Mouse (Mus musculus) MEL (cell line): ENCODE data around the gene Ccdc88c.

ENCODE experiments used
- CTCF ChIP-seq, 3 experiments: IDR thresholded peaks in 2 of 3; conservative IDR thresholded peaks in 1 of 3; 2 replicates each; pipeline ENCODE4 v1.5.1; 2011 to 2012; ENCODE audit warnings: low read length in 3 of 3, low read depth in 2 of 3, mild to moderate bottlenecking in 2 of 3, improper control_type of control experiment in 1 of 3, inconsistent platforms in 1 of 3, mixed read lengths in 1 of 3, moderate library complexity in 1 of 3; ENCODE audit not compliant: control insufficient read depth in 1 of 3, insufficient read depth in 1 of 3, poor library complexity in 1 of 3, severe bottlenecking in 1 of 3
- EP300 ChIP-seq, 2 experiments: IDR thresholded peaks; 2 replicates each; pipeline ENCODE4 v1.6.1; 2011; ENCODE audit warnings: improper control_type of control experiment in 2 of 2, low read length in 2 of 2, low read depth in 1 of 2, mild to moderate bottlenecking in 1 of 2
- POLR2A ChIP-seq, 2 experiments: IDR thresholded peaks; 2 replicates each; pipeline ENCODE4 v1.6.1; 2011 to 2012; ENCODE audit warnings: low read length in 2 of 2, mild to moderate bottlenecking in 2 of 2, control low read depth in 1 of 2, improper control_type of control experiment in 1 of 2, low read depth in 1 of 2, moderate library complexity in 1 of 2; ENCODE audit not compliant: control insufficient read depth in 1 of 2, insufficient read depth in 1 of 2, poor library complexity in 1 of 2
- POLR2AphosphoS2 ChIP-seq: IDR thresholded peaks from 2 replicates; pipeline ENCODE4 v1.6.1; 2011; ENCODE audit warnings: low read length, improper control_type of control experiment
- TBP ChIP-seq: IDR thresholded peaks from 2 replicates; pipeline ENCODE4 v1.8.0; 2011; ENCODE audit warnings: low read depth, low read length, improper control_type of control experiment
- USF1 ChIP-seq: IDR thresholded peaks from 2 replicates; pipeline ENCODE4 v1.6.1; 2014; ENCODE audit warnings: low read depth, mild to moderate bottlenecking, inconsistent platforms, low read length, improper control_type of control experiment, moderate library complexity

DNA sequence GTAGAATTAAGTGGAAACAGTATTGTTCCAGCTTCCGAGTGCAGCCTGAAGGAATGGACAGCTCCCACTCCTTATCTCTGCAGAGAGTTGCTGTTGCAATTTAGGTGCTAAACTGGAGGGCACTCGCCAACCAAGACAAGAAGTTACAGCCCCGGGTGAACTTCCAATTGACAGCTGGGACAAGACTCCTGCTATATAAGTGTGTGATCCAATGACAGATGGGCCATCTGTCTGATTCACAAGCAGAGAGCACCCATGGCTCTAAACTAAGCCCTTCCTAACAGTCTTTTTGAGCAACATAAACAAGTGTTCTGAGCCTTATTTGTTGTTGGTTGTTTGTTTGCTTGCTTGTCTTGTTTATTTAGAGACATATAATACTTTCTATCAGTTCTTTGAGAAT, 132.2 kb downstream of the Ccdc88c start:
- no peak for TF ChIP-seq EP300 (IDR thresholded peaks at IDR 0.05; ENCODE audit: low read depth in 1 of 2, low read length in 2 of 2)
- TF ChIP-seq CTCF (IDR thresholded peaks at IDR 0.05 in 2 of 3, conservative IDR thresholded peaks at IDR 0.05 in 1 of 3; ENCODE audit: control insufficient read depth in 1 of 3, insufficient read depth in 1 of 3, low read depth in 2 of 3, low read length in 3 of 3, poor library complexity in 1 of 3, severe bottlenecking in 1 of 3): no peak
- TF ChIP-seq POLR2AphosphoS2: no peak
- TF ChIP-seq POLR2A (IDR thresholded peaks at IDR 0.05; ENCODE audit: control insufficient read depth in 1 of 2, insufficient read depth in 1 of 2, low read depth in 1 of 2, low read length in 2 of 2, poor library complexity in 1 of 2): no peak
- TF ChIP-seq TBP: no peak
- TF ChIP-seq USF1: no peak
